Mouse (Mus musculus): ENCODE data around the gene Bdh2.
A peak's percentile ranks its signal among the peaks of the same experiment; 100 is the strongest.

Gene Bdh2

DNA sequence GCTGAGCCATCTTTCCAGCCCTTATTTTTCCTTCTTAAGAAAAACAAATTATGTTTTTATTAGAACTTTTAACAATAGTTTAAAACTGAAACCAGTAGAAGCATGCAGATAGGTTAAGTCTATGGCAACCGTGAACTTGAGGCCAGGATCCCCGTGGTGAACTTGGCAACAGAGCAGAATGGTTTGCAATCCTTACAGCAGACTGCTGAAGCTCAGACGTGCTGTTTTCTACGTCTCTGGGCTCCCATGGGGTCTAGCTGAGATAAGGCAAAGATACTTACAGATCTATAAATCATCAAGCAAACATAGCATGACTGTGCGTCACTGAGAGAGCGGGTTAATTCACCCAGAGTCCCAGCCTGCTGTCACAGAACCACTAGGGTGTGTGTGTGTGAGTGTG, 19.1 kb downstream of the Bdh2 start:
- no peak for DNase-seq

DNA sequence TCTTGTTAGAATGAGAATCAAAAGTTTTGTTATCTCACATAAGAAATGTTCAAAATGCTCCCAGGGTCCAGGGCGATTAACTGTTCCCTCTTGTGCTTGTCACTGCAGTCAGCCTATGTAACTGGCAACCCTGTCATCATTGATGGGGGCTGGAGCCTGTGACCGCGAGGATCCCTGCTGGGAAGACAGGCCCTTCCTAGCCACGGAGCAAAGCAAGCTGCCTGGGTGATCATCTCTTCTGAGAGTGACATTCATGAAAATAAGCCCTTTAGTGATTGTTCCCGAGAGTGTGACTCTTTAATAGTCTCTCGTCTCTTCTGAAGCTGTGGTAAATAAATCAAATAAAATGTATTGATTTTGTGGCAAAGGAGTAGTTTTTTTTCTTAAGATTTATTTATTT, 23.0 kb downstream of the Bdh2 start:
- peak; percentile 47 for DNase-seq

GRCm38 (mm10) chr3:135304566-135304965, 23.5 kb downstream of the Bdh2 start:
- DNase-seq, result peak; percentile 52

DNA sequence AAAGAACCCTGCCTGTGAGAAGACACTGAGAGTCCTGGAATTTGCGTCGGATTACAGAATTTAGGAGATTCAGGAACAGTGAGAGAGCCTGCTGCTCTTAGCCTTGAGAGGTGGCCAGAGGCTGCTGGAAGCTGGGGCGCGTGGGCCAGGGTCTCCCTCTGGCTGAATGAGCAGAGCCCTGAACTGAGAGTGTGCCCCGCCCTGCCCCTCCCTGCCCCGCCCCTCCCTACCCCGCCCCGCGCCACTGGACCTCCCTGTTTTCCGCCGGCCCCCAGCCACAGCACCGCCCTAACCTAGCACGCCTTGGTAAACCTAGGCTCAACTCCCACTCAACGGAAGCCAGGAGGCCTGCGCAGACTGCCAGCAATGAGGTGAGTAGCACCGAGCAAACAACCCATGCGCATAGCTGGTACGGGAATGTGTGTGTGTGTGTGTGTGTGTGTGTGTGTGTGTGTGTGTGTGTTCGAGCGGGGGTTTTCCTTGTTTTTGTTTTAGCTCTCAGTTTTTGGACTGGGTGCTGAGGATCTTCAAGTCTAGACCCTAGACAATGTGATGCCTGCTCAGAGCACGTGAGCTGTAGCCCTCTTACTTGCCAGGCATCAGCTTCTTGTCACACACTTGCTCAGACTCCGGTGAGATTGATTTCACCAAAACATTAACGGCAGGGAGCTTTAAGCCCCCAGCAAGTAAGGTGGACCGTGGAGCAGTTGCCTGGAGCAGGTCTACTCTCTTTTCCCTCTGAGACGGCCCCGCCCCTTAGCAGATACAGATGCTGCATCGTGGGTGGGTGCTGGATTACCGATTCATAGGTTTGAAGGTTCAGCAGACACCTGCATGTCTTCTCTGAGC, 26.6 kb downstream of the Bdh2 start, which contains the start of gene Slc9b2:
Gene Slc9b2 (plus strand): TSS at position 290 of the 849 bp plus-strand sequence.
- peak; percentile 72 for DNase-seq

GRCm38 (mm10) chr3:135312916-135313491, 32.0 kb downstream of the Bdh2 start:
- no peak for DNase-seq

DNA sequence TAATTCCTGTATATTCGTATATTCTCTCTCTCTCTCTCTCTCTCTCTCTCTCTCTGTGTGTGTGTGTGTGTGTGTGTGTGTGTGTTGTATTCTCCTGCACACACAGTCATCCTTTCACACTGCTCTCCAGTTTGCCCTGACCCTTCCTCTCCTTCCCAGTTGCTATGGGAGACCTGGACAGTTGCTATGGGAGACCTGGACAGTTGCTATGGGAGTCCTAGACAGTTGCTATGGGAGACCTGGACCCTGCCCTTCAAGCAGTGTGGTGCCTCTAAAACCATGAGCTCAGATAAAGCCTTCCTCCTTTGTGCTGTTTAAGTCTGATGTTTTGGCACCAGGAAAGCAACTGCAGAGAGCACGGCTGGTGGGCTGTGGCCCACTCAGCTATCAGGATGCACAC, 32.7 kb downstream of the Bdh2 start:
- no peak for DNase-seq

DNA sequence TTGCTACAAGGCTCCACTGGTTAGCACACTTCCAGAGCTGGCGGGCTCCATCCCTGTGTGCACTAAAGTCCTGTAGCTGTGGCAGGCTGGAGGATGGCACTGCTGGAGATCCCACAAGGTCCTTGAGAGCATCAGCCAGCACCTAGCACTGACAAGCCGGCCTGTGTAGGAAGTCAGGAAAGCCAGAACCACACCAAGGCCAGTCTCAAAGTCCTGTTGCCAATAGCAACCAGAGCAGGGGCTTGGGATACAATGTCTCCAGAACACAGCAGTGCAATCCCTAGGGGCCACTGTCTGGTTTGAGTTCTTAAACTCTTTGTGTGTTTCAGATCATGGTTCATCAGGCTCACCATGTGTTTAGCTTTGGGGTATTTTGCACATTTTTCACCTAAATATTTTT, 33.8 kb downstream of the Bdh2 start:
- peak; percentile 47 for DNase-seq

DNA sequence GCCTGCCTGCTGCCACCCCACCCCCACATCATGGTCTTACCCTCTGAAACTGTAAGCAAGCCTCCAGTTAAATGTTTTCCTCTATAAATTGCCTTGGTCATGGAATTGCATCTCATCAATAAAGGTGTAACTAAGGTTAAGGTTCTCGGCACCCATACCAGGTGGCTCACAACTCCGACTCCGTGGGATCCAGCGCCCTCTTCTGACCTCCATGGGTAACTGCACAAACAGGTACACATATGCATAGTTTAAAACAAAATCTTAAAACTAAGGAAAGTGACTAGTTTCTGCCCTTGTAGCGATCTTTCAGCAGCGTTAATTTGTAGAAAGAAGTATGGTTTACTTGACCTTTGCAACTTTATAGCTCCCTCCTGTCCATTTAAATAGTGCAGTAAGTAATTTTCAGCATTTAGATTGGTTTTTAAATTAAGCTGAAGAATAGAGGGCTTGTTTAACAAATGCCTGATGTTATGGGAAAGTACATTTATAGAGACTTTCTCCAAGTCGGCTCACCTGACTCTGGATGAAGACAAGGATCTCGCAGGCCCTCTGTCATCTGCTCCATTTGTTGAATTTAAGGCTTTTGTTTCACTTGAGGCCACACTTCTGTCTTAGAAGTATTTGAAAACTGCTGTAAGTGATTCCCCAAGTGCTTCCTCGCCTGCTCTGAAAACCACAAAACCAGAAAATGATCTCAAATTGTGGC, 34.9 kb downstream of the Bdh2 start:
- no peak for DNase-seq

DNA sequence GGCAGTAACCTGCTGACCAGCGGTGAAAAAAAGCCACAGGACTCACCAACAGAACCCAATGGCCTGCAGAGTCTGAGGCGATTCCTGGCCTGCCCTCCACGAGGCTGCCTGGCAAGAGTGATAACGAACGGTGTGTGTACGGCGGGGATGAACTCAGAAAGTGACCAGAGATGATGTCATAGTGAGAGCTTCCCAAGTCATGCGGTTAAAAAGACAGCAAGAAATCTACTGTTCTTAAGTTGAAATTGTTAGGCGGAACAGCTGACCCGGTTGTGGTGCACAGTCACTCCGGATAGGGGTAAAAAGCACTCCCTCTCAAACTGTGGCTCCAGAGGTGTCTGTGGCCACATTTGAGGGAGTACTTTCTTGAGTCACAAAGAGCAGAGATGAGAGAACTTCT, 37.3 kb downstream of the Bdh2 start:
- no peak for DNase-seq

GRCm38 (mm10) chr3:135324354-135324753, 43.3 kb downstream of the Bdh2 start:
- DNase-seq, result no peak

GRCm38 (mm10) chr3:135327176-135327575, 46.2 kb downstream of the Bdh2 start:
- DNase-seq, result no peak

DNA sequence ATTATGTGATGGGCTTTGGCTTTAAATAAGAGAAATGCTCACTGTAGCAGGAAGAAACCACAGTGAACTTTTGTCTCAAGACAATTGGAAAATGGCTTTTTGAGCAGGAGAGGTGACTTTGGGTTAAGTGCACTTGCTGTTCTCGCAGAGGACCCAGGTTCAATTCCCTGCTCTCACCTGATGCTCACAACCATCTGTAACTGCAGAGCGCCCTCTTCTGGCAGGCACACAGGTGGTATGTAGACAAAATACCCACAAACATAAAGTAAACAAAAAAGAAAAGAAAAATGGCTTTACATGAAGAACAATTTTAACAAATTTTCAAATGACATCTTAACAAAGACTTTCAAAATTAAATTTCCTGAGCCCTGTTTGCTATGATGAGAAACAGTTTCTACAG, 46.6 kb downstream of the Bdh2 start:
- DNase-seq, result peak; percentile 21

DNA sequence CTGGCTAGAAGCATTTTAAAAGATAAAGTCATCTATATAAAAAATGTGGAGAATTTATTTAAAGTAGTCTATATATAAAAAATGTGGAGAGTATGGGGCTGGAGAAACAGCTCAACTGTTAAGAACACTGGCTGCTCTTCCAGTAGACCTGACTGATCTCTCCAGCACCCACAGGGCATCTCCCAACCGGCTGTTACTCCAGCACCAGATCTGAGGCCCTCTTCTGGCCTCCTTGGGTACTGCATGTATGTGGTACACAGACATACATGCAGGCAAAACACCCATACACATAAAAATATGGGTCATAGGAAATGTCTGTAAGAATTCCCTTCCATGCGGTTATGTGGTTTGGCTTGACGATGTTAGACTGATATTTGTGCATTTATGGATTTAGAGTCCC, 47.5 kb downstream of the Bdh2 start:
- DNase-seq, result peak; percentile 61

DNA sequence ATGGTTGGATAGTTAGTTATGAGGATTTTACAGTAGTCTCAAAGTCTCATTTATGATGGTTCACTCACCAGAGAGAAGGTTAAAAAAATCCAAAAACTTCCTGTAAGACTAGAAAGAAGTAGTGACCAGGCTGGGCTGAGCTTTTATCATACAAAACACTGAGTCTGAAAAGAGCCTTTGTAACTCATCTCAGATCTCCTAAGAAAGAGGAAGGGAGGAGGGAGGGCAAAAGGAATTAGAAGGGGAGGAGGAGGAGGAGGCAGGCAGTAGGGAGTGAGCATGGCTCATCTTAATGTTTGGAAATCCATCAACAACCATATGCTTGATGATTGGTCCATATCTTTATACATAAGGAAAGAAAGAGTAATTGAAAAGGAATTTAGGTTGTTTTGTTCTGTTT, 51.7 kb downstream of the Bdh2 start:
- no peak for DNase-seq

GRCm38 (mm10) chr3:135333763-135334162, 52.7 kb downstream of the Bdh2 start:
- no peak for DNase-seq

DNA sequence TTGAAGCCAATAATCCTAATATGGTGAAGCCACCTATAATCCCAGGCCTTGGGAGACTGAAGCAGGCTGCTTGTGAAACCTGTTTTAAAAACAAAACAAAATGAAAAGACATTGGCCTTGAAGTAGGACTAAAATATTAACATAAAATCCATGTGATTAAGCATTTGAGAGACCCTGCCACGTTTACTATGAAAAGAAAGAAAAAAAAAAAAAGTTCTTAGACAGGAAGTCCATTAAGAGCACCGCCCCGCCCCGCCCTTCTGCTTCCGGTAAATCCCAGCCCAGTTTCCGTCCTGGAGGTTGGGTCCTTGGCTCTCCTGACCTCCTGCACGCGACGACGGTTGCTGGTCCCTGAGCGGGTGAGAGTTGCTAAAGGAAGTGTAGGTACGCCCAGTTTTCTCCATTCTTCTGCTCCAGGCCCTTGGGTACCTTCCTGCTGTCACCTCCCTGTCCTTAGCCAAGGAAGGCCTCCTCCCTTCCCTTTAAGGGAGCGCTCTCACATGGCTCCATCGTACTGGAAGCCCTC, 66.8 kb downstream of the Bdh2 start, which contains the start of gene Slc9b1:
Gene Slc9b1 (plus strand): TSS at position 291 of the 526 bp plus-strand sequence.
- no peak for DNase-seq

GRCm38 (mm10) chr3:135349022-135349421, 68.0 kb downstream of the Bdh2 start:
- DNase-seq, result no peak

DNA sequence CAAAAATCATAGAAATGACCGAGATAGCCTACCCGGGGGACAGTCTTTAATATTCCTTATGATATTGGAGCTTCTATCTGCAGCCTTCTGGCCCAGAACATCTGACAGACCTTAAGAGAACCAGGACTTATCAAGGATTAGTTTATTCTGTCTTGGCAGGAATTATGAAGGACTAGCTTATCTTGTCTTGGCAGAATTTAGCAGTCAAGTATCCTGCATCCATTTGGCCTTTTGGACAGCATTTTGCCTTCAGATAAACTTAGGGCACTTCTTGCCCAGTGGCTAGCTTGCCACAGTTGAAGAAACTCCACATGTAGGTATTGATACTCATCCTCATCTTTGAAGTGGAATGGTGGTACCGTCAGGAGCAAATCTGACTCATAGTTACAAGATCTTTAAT, 70.8 kb downstream of the Bdh2 start:
- DNase-seq, result no peak

All from embryo, embryonic 11 days (tissue).